Mouse (Mus musculus): ENCODE results near the gene Tmem231. TPM values are rescaled to one million over a fixed set of nuclear protein-coding genes. Genes with fewer than 3 reads are reported as not detected.

Gene Tmem231
- total RNA-seq, 2 experiments from 2014 or later = 10.0 to 10.4 TPM

- intact Hi-C loops (cut with DNase I) = no loop called here
- peak in 1 of 2 experiments; percentile 57 for DNase-seq (ENCODE audit: extremely low spot score in 1 of 2, low spot score in 2 of 2)
Measured at GRCm38 (mm10) chr8:111923383-111923804, 10.3 kb downstream of the Tmem231 start.

DNA sequence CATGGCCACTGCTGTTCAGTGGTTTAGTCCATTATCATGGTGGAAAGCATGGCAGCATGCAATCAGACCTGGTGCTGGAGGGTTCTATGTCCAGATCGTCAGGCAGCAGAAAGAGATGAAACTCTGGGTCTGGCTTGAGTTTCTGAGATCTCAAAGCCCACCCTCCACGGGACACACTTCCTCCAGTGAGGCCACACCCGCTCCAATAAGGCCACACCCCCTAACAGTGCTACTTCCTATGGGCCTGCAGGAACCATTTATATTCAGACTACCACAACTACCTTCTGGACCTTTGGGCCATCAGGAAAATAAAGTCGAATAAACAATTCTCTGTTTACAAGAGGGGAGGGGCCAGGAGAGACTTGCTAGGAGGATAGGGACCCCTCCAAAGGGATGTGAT lies 12.7 kb downstream of the Tmem231 start:
- intact Hi-C loops (cut with DNase I) = no loop called here
- DNase-seq (ENCODE audit: extremely low spot score in 1 of 2, low spot score in 2 of 2) = no peak

- DNase-seq (ENCODE audit: extremely low spot score in 1 of 2, low spot score in 2 of 2) = no peak
- intact Hi-C loops (cut with DNase I) = no loop called here
Measured at GRCm38 (mm10) chr8:111919663-111920062, 14.0 kb downstream of the Tmem231 start.

DNA sequence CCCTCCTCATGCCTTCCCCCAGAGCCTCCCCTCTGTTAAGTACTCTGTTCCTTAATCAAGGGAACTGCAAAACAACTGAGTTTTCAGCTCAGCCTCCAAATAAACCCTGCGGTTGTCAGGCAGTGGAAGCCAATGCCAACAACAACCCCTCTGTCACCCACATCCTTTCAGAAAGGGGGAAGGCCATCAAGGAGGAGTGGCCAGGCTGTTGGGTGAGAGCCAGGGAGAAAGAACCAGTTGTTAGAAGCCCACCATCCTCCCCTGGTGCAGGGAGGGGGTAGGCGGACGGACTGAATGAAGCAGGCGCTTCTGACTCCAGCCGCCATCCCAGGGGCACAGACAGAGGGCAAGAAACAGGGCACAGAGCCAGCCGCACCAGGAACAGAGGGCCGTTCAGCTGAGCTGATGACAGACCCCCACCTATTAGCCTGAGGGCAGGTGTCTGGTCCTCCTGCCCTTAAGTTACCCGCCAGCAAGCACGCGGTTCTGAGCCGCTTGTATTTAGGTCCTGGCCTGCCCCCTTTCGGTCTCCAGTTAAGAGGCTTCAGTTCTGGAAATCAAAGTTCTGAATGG lies 20.7 kb downstream of the Tmem231 start:
- DNase-seq (ENCODE audit: extremely low spot score in 1 of 2, low spot score in 2 of 2) = peak; percentile 55 to 79
- intact Hi-C loops (cut with DNase I) = no loop called here

GRCm38 (mm10) chr8:111911572-111911971 lies 22.1 kb downstream of the Tmem231 start:
- intact Hi-C loops (cut with DNase I) = no loop called here
- DNase-seq (ENCODE audit: extremely low spot score in 1 of 2, low spot score in 2 of 2) = no peak

DNA sequence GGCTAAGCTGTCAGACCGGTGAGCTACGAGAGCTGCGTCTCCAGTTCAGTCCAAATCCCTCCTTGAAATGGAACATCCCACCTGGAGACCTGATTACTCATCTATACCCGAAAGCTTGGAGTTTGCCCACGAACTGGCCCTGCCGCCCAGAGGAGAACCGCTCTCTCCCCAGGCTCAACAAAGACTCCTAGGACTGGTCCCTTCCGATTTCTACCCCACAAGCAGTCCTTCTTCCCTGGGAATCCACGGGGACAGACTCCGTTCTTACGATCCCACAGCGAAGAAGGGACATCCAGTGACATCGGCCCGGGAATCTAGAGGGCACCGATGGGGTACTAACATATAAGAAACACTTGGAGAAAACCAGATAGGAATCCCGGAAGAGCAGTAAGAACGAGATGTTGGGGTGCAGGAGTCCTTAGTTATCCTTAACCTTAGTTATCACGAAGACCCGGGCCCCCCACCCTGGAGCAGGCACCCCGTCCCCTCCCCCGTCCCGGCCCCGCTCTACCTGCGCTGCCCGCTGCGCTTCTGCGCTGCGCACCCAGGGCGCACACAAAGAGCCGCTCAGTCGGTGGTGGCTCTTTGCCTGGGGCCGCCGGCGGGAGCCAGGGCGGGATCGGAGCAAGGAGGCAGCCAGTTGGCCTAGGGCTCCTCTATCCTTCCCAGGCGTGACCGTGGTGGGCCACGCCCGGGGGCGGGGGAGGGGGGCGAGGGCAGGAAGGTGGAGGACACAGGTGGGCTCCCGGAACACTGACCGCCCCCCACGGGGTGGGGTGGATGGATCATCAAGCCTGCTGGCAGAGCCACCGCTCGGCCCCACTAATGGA lies 23.8 kb downstream of the Tmem231 start, which contains the start of gene Chst5:
Gene Chst5 (minus strand): TSS at position 827 of the 830 bp plus-strand sequence.
- peak in 1 of 2 experiments; percentile 40 for DNase-seq (ENCODE audit: extremely low spot score in 1 of 2, low spot score in 2 of 2)
- intact Hi-C loops (cut with DNase I) = no loop called here

- no peak for DNase-seq (ENCODE audit: extremely low spot score in 1 of 2, low spot score in 2 of 2)
- intact Hi-C loops (cut with DNase I) = no loop called here
Measured at GRCm38 (mm10) chr8:111905500-111906121, 28.1 kb downstream of the Tmem231 start.

DNA sequence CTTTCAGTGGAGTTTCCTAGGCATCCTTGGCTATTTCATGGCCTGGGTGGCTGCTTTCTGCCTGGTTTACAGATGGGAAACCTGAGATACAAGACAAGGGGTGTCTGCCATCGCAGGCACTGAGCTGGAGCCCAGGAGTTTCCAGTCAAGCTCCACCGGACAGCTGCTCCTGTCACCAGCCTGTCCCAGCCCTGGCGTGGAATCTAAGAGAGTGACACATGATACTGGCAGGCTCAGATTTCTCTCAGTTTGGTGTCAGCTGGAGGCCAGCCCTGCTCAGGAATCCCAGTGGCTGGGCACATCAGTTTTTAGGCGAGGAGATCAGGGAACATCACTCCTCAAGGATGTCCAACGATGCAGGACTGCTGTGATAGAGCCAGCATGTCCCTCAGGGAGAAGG lies 31.6 kb downstream of the Tmem231 start:
- DNase-seq (ENCODE audit: extremely low spot score in 1 of 2, low spot score in 2 of 2) = no peak
- intact Hi-C loops (cut with DNase I) = no loop called here

DNA sequence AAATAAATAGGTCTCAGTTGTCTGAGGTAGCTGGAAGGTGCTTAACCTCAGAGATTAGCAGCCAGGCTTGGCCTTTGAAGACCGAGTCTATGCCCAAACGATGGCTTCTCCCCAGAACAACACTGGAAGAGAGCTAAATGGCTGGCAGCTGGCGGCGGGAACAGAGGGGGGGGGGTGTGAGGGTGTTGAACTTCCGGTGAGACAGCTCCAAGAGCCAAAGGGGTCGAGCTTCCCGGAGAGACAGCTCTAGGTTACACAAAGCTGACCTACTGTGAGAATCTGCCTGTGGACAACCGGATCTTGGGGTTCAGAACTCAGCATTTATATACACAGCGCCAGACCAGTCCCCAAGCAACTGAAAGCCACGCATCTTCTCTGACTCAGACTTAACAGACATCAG lies 35.1 kb downstream of the Tmem231 start:
- DNase-seq (ENCODE audit: extremely low spot score in 1 of 2, low spot score in 2 of 2) = no peak
- intact Hi-C loops (cut with DNase I) = no loop called here

GRCm38 (mm10) chr8:111894955-111895354 lies 38.7 kb downstream of the Tmem231 start:
- intact Hi-C loops (cut with DNase I) = no loop called here
- no peak for DNase-seq (ENCODE audit: extremely low spot score in 1 of 2, low spot score in 2 of 2)

GRCm38 (mm10) chr8:111892615-111893014 lies 41.1 kb downstream of the Tmem231 start:
- no peak for DNase-seq (ENCODE audit: extremely low spot score in 1 of 2, low spot score in 2 of 2)
- intact Hi-C loops (cut with DNase I) = no loop called here

GRCm38 (mm10) chr8:111891983-111892382 lies 41.7 kb downstream of the Tmem231 start:
- no peak for DNase-seq (ENCODE audit: extremely low spot score in 1 of 2, low spot score in 2 of 2)
- intact Hi-C loops (cut with DNase I) = no loop called here

DNA sequence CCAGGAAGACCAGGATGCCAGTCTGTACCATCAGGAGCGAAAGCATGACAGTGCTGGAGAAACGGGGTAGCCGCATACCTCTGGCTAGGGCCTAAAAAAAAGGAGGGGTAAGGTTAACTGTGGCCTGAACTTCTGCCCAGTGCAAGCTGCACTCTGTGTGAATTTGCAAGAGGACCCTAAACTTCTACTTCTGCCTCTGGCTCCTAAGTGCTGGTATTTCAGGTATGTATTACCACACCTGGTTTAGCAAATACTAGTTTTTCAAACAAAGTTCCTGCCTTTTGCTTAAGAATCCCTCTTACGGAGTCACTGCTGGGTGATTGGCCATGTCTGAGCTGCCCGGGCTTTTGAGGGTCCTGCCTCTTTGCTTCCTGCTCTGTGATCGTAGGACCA lies 42.8 kb downstream of the Tmem231 start:
- DNase-seq (ENCODE audit: extremely low spot score in 1 of 2, low spot score in 2 of 2) = no peak
- intact Hi-C loops (cut with DNase I) = no loop called here

- intact Hi-C loops (cut with DNase I) = loop anchor here (10.0 kb wide), 1 partner anchor 95 kb away; no protein-coding TSS in a partner anchor
- peak in 1 of 2 experiments; percentile 40 for DNase-seq (ENCODE audit: extremely low spot score in 1 of 2, low spot score in 2 of 2)
Measured at GRCm38 (mm10) chr8:111889931-111890910, 43.5 kb downstream of the Tmem231 start.

DNA sequence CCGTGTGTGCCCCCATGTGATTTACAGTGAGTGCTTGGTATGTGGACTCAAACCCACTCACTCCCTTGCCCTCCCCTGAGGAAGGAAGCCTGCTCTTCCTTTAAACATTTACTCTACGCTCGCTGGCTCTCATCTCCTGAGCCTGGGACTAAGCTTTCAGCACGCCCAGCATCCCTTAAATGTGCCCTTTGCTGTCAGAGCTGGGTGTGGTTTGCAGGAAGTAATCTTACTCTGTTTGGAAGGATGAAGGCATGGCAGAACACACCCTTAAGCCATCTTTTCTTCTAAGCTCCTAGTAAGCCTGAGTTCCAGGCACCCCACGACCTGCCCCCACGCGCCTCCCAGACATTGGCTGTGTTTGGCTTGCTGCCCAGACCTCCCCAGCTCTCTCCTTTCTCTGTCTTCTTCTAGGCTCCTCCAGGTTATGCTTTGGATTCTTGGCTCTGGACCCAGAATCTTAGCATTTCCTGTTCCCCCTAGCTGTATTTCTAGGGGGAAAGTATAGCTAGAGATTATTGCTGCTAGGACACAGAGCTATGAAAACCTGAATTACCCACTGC lies 45.5 kb downstream of the Tmem231 start:
- peak in 1 of 2 experiments; percentile 58 for DNase-seq (ENCODE audit: extremely low spot score in 1 of 2, low spot score in 2 of 2)
- intact Hi-C loops (cut with DNase I) = loop anchor here (10.0 kb wide), 1 partner anchor 97 kb away; no protein-coding TSS in a partner anchor

GRCm38 (mm10) chr8:111887479-111887878 lies 46.2 kb downstream of the Tmem231 start:
- no peak for DNase-seq (ENCODE audit: extremely low spot score in 1 of 2, low spot score in 2 of 2)
- intact Hi-C loops (cut with DNase I) = loop anchor here (10.0 kb wide), 1 partner anchor 97 kb away; no protein-coding TSS in a partner anchor

- intact Hi-C loops (cut with DNase I) = loop anchor here (10.0 kb wide), 1 partner anchor 101 kb away; no protein-coding TSS in a partner anchor
- no peak for DNase-seq (ENCODE audit: extremely low spot score in 1 of 2, low spot score in 2 of 2)
Measured at GRCm38 (mm10) chr8:111883615-111884014, 50.1 kb downstream of the Tmem231 start.

DNA sequence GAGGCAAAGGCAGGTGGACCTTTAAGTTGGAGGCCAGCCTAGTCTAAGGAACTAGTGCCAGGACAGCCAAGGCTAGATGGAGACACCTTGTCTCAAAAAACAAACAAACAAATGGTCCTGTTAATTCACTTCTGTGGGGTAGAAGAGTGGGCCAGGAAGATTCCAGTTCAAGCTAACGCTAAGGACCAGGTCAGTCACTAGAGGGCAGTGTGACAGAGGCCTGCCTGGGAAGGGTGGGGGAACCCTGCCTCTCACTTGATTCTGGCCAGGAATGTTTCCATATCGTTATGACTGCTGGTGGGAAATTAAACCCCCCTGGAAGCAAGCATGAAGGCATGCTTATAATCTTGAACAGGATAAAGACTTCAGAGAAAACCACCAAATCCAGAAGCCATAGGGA lies 52.1 kb downstream of the Tmem231 start:
- intact Hi-C loops (cut with DNase I) = loop anchor here (10.0 kb wide), 1 partner anchor 103 kb away; no protein-coding TSS in a partner anchor

More for the DNA sequence above, 52.1 kb downstream of the Tmem231 start:
- peak in 1 of 2 experiments; percentile 49 for DNase-seq (ENCODE audit: extremely low spot score in 1 of 2, low spot score in 2 of 2)

All from left cerebral cortex, postnatal 10 days (tissue).